Mouse (Mus musculus) neural tube, embryonic 10.5 days (tissue): ENCODE data around the gene Nat10.
A peak's percentile ranks its signal among the peaks of the same experiment; 100 is the strongest.

ENCODE experiments used
- DNase-seq: peaks from one replicate; pipeline ENCODE4 v3.0.0-alpha.2; 2017; ENCODE audit warnings: low spot score; ENCODE audit errors: extremely low spot score

The Nat10 gene

GRCm38 (mm10) chr2:103746096-103746495, 15.0 kb downstream of the Nat10 start:
- no peak for DNase-seq

GRCm38 (mm10) chr2:103745481-103745880, 15.6 kb downstream of the Nat10 start:
- no peak for DNase-seq

- DNase-seq, result peak; percentile 69
Observed at GRCm38 (mm10) chr2:103743988-103744387, 17.1 kb downstream of the Nat10 start.

GRCm38 (mm10) chr2:103743536-103743935, 17.5 kb downstream of the Nat10 start:
- no peak for DNase-seq

- no peak for DNase-seq
Observed at GRCm38 (mm10) chr2:103742821-103743220, 18.2 kb downstream of the Nat10 start.

GRCm38 (mm10) chr2:103731423-103731822, 29.6 kb downstream of the Nat10 start:
- no peak for DNase-seq

- no peak for DNase-seq
Observed at GRCm38 (mm10) chr2:103730999-103731398, 30.1 kb downstream of the Nat10 start.

- DNase-seq, result no peak
Observed at GRCm38 (mm10) chr2:103728027-103728540, 33.0 kb downstream of the Nat10 start.

GRCm38 (mm10) chr2:103724521-103724920, 36.5 kb downstream of the Nat10 start:
- DNase-seq, result no peak

GRCm38 (mm10) chr2:103719292-103719646, 41.8 kb downstream of the Nat10 start:
- no peak for DNase-seq

GRCm38 (mm10) chr2:103718594-103719291, 42.3 kb downstream of the Nat10 start:
- DNase-seq, result peak; percentile 72

- no peak for DNase-seq
Observed at GRCm38 (mm10) chr2:103714412-103714811, 46.7 kb downstream of the Nat10 start.

GRCm38 (mm10) chr2:103713831-103714230, 47.2 kb downstream of the Nat10 start:
- DNase-seq, result no peak

GRCm38 (mm10) chr2:103710849-103711248, 50.2 kb downstream of the Nat10 start:
- DNase-seq, result no peak

GRCm38 (mm10) chr2:103707056-103707776, 53.9 kb downstream of the Nat10 start:
- no peak for DNase-seq

GRCm38 (mm10) chr2:103706226-103706625, 54.8 kb downstream of the Nat10 start:
- DNase-seq, result no peak

- no peak for DNase-seq
Observed at GRCm38 (mm10) chr2:103705826-103706225, 55.2 kb downstream of the Nat10 start.

- DNase-seq, result no peak
Observed at GRCm38 (mm10) chr2:103703865-103704264, 57.2 kb downstream of the Nat10 start.

GRCm38 (mm10) chr2:103703336-103703735, 57.7 kb downstream of the Nat10 start:
- DNase-seq, result no peak

- no peak for DNase-seq
Observed at GRCm38 (mm10) chr2:103700514-103700913, 60.6 kb downstream of the Nat10 start.

GRCm38 (mm10) chr2:103696177-103696576, 64.9 kb downstream of the Nat10 start:
- DNase-seq, result no peak

- DNase-seq, result no peak
Observed at GRCm38 (mm10) chr2:103694777-103695563, 66.1 kb downstream of the Nat10 start.
